Mouse (Mus musculus): Measurements from ENCODE around the gene Ubxn11.
"Not testable (repeated sequence)": the region's sequence is repeated elsewhere in the genome, so short reads cannot be mapped to it uniquely, and the experiment has no call there.

Gene Ubxn11

GRCm38 (mm10) chr4:134144297-134144696 is 41.9 kb downstream of the Ubxn11 start:
- DNase-seq (ENCODE audit: low spot score in 2 of 2) = not testable (repeated sequence)

GRCm38 (mm10) chr4:134149389-134149788 is 47.0 kb downstream of the Ubxn11 start:
- no peak for DNase-seq (ENCODE audit: low spot score in 2 of 2)

- DNase-seq (ENCODE audit: low spot score in 2 of 2) = no peak
These were observed 49.7 kb downstream of the Ubxn11 start for GRCm38 (mm10) chr4:134152112-134152511.

- no peak for DNase-seq (ENCODE audit: low spot score in 2 of 2)
These were observed 51.3 kb downstream of the Ubxn11 start for GRCm38 (mm10) chr4:134153656-134154055.

- no peak for DNase-seq (ENCODE audit: low spot score in 2 of 2)
These were observed 52.0 kb downstream of the Ubxn11 start for GRCm38 (mm10) chr4:134154354-134154753.

GRCm38 (mm10) chr4:134155531-134155930 is 53.2 kb downstream of the Ubxn11 start:
- no peak for DNase-seq (ENCODE audit: low spot score in 2 of 2)

- DNase-seq (ENCODE audit: low spot score in 2 of 2) = no peak
These were observed 53.6 kb downstream of the Ubxn11 start for GRCm38 (mm10) chr4:134155961-134156465.

- DNase-seq (ENCODE audit: low spot score in 2 of 2) = peak; percentile 60 to 68
These were observed 54.4 kb downstream of the Ubxn11 start for GRCm38 (mm10) chr4:134156744-134157143.

- no peak for DNase-seq (ENCODE audit: low spot score in 2 of 2)
These were observed 55.2 kb downstream of the Ubxn11 start for GRCm38 (mm10) chr4:134157558-134157957.

GRCm38 (mm10) chr4:134158774-134159173 is 56.4 kb downstream of the Ubxn11 start:
- no peak for DNase-seq (ENCODE audit: low spot score in 2 of 2)

GRCm38 (mm10) chr4:134160071-134160470 is 57.7 kb downstream of the Ubxn11 start:
- peak; percentile 24 to 31 for DNase-seq (ENCODE audit: low spot score in 2 of 2)

GRCm38 (mm10) chr4:134164591-134164990 is 62.2 kb downstream of the Ubxn11 start:
- no peak for DNase-seq (ENCODE audit: low spot score in 2 of 2)

- DNase-seq (ENCODE audit: low spot score in 2 of 2) = no peak
These were observed 62.7 kb downstream of the Ubxn11 start for GRCm38 (mm10) chr4:134165024-134165423.

- no peak for DNase-seq (ENCODE audit: low spot score in 2 of 2)
These were observed 63.4 kb downstream of the Ubxn11 start for GRCm38 (mm10) chr4:134165548-134166465.

- DNase-seq (ENCODE audit: low spot score in 2 of 2) = no peak
These were observed 64.5 kb downstream of the Ubxn11 start for GRCm38 (mm10) chr4:134166906-134167305.

GRCm38 (mm10) chr4:134172391-134172790 is 70.0 kb downstream of the Ubxn11 start:
- peak; percentile 34 to 51 for DNase-seq (ENCODE audit: low spot score in 2 of 2)
